Mouse (Mus musculus): ENCODE results near the gene Rbm38.

DNA sequence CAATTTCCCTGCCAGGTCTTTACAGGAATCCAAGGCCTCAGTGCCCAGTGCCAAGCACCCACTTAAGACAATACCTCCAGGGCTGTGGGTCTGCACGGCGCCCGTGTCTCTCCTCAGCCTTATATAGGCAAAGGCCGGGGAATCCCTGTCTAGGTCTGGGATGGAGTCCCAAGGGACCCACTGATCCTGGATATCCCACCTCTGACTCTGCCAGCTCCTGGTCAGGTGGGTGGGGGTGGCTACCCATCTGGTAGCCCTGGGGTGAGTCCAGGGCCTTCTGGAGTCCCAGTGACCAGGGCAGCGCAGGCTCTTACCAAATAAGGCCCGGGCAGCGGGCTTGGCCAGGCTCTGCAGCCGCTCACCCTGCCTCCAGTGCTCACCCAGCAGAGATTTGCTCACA lies 32.6 kb downstream of the Rbm38 start:
- no peak for TF ChIP-seq CTCF (IDR thresholded peaks at IDR 0.05; ENCODE audit: low read depth, low read length)
- TF ChIP-seq POLR2A (IDR thresholded peaks at IDR 0.05; ENCODE audit: borderline replicate concordance, low read depth, low read length) = no peak
